Mouse (Mus musculus): Measurements from ENCODE around the gene Il31.
"Not testable (repeated sequence)": the region's sequence is repeated elsewhere in the genome, so short reads cannot be mapped to it uniquely, and the experiment has no call there.

Il31 gene

GRCm38 (mm10) chr5:123489112-123489785, at the start of gene Il31, which contains the start of gene Lrrc43:
Gene Il31, minus strand, starts transcription at chr5:123489489.
Gene Lrrc43, plus strand, starts transcription at chr5:123489305.
- in situ Hi-C loops (cut with MboI; ENCODE audit: low pct_unique_long_range_greater_than_20kb in 1 of 2, low sequenced_read_pairs in 2 of 2, unreplicated experiment in 1 of 2), result no loop called here

DNA sequence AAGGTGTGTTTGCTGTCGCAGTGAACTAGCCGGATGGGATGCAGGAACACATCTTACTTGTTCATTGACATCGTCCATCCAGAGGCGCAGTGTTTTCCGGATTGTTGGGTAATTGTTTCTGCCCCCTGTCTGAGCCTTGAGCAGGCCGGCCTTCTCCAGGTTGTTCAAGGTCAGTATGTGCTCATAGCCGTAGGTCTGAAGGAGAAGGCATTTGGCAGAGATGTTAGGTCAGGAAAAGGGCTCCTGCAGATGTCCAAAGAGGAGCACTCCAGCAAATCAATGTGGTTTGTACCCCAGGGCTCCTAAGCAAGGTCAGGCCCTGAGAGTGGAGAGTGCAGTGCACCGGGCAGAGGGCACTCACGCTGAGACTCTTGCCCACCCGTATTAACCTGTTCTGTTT, 44.5 kb upstream of the Il31 start:
- in situ Hi-C loops (cut with MboI; ENCODE audit: low pct_unique_long_range_greater_than_20kb in 1 of 2, low sequenced_read_pairs in 2 of 2, unreplicated experiment in 1 of 2), result no loop called here

- in situ Hi-C loops (cut with MboI; ENCODE audit: low pct_unique_long_range_greater_than_20kb in 1 of 2, low sequenced_read_pairs in 2 of 2, unreplicated experiment in 1 of 2), result no loop called here
Observed at GRCm38 (mm10) chr5:123530056-123530455, 40.8 kb upstream of the Il31 start.

DNA sequence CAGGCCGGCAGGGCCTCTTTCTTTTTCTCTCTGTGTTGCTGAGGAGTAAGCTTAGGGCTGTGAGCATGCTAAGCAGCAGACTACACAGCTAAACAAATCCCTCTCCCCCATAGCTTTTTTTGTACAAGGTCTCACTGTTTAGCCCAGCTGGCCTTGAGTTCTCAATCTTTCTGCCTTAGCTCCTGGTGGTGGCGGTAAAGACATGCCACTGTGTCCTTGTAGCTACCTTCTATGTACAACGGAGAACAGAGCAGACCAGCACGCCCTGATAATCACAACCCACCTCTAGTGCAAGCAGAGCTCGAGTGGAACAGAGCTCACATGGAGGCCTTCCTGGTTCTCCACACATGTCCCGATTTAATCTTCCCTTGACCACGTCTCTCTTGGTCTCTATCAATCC, 39.4 kb upstream of the Il31 start:
- in situ Hi-C loops (cut with MboI; ENCODE audit: low pct_unique_long_range_greater_than_20kb in 1 of 2, low sequenced_read_pairs in 2 of 2, unreplicated experiment in 1 of 2), result no loop called here

- in situ Hi-C loops (cut with MboI; ENCODE audit: low pct_unique_long_range_greater_than_20kb in 1 of 2, low sequenced_read_pairs in 2 of 2, unreplicated experiment in 1 of 2), result no loop called here
Observed at GRCm38 (mm10) chr5:123525916-123526495, 36.7 kb upstream of the Il31 start.

DNA sequence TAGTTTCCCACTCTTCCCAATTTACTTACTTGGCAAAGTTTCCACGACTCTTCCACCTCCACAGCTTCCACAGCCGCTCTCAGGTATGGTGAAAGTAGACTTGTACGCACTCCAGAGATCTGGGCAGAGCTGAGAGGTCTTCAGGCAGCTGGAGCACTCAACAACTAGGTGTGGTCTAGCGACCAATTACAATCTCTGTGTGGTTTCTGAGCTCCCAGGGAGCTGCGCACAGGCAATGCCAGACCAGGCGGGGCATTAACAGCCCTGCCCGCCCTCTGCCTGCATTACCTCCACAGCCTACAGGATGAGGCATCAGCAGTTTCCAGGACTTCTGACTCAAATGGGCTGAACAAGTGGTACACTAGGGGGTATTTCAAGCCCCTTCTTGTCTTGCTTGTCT, 36.0 kb upstream of the Il31 start, which contains the start of gene Gm49027:
Gm49027 (minus strand) TSS at position 208 of the 400 bp plus-strand sequence.
- in situ Hi-C loops (cut with MboI; ENCODE audit: low pct_unique_long_range_greater_than_20kb in 1 of 2, low sequenced_read_pairs in 2 of 2, unreplicated experiment in 1 of 2), result no loop called here

DNA sequence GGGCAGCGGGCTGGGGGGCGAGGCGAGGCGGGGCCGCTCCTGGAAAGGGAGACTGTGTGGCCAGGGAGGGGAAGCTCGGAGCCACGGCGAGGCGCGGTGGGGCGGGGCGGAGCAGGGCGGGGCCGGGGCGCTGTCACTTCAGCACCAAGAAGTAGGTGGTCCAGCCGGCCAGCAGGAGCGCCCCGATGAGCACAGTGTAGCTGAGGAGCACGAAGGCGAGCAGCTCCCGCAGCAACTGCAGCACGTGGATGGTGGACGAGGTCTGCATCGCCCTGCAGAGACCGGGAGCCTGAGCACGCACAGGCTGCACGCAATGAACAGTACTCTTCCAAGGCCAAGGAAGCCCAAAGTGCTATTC, 35.1 kb upstream of the Il31 start:
- in situ Hi-C loops (cut with MboI; ENCODE audit: low pct_unique_long_range_greater_than_20kb in 1 of 2, low sequenced_read_pairs in 2 of 2, unreplicated experiment in 1 of 2), result no loop called here

- in situ Hi-C loops (cut with MboI; ENCODE audit: low pct_unique_long_range_greater_than_20kb in 1 of 2, low sequenced_read_pairs in 2 of 2, unreplicated experiment in 1 of 2), result no loop called here
Observed at GRCm38 (mm10) chr5:123523692-123524392, 34.6 kb upstream of the Il31 start, which contains the start of gene Diablo. Gene Diablo, minus strand, starts transcription at chr5:123524176.

- in situ Hi-C loops (cut with MboI; ENCODE audit: low pct_unique_long_range_greater_than_20kb in 1 of 2, low sequenced_read_pairs in 2 of 2, unreplicated experiment in 1 of 2), result no loop called here
Observed at GRCm38 (mm10) chr5:123522166-123522565, 32.9 kb upstream of the Il31 start.

- in situ Hi-C loops (cut with MboI; ENCODE audit: low pct_unique_long_range_greater_than_20kb in 1 of 2, low sequenced_read_pairs in 2 of 2, unreplicated experiment in 1 of 2), result no loop called here
Observed at GRCm38 (mm10) chr5:123521621-123522020, 32.3 kb upstream of the Il31 start.

DNA sequence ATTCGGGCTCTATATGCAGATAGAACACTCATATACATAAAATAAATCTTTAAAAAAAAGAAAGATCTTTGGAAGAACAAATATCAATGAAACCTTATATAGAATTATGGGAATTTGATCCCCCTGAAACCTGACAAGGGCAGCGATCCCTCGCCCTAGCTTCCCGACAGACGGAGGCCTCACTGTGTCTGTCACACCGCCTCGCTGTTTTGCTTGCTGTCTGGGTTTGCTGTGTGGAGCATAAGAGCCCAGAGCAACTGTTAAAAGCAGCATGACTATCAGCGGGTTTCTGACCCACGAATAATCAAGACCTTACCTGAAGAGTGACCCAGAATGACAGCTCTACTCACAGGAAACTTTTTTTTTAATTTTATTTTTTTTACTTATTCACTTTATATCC, 31.4 kb upstream of the Il31 start:
- in situ Hi-C loops (cut with MboI; ENCODE audit: low pct_unique_long_range_greater_than_20kb in 1 of 2, low sequenced_read_pairs in 2 of 2, unreplicated experiment in 1 of 2), result no loop called here

DNA sequence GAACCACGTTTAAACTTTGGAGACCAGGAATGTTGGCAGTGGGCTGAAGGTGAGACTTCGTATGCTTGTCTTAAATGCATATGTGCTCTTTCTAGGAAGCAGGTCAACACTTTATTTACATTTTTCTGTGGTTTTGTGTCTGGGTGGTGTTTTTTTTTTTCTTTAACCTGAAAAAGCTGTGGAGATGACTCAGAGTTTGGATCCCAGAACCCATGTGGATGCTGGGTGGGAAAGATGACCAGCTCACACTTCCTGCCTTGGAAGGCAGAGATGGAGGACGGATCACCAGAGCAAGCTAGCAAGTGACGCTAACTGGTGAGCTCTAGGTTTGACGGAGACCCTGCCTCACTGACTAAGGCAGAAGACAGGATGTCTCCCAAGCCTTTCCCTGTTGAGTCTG, 25.6 kb upstream of the Il31 start:
- in situ Hi-C loops (cut with MboI; ENCODE audit: low pct_unique_long_range_greater_than_20kb in 1 of 2, low sequenced_read_pairs in 2 of 2, unreplicated experiment in 1 of 2), result no loop called here

DNA sequence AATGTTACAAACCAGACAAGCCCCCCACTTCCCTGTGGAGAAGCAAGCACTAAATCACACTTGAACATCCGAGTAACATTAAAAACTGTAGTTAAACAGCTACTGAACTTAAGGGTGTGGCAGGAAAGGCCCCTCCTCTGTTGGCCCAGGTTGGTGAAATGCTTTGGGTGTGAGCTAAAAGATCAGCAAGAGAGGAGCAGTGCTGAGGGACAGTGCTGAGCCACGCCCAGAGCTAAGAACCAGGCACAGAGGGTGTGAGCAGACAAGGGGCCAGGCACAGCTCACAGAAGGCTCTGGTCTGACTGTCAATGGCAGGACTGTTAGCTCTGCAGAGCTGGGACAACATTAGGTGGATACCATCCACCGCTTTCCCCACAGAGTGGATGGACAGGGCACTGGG, 22.8 kb upstream of the Il31 start:
- in situ Hi-C loops (cut with MboI; ENCODE audit: low pct_unique_long_range_greater_than_20kb in 1 of 2, low sequenced_read_pairs in 2 of 2, unreplicated experiment in 1 of 2), result no loop called here

GRCm38 (mm10) chr5:123511426-123511825, 22.1 kb upstream of the Il31 start:
- in situ Hi-C loops (cut with MboI; ENCODE audit: low pct_unique_long_range_greater_than_20kb in 1 of 2, low sequenced_read_pairs in 2 of 2, unreplicated experiment in 1 of 2), result not testable (repeated sequence)

- in situ Hi-C loops (cut with MboI; ENCODE audit: low pct_unique_long_range_greater_than_20kb in 1 of 2, low sequenced_read_pairs in 2 of 2, unreplicated experiment in 1 of 2), result no loop called here
Observed at GRCm38 (mm10) chr5:123510160-123510559, 20.9 kb upstream of the Il31 start, which contains the start of gene B3gnt4. Gene B3gnt4, plus strand, starts transcription at chr5:123510460.

GRCm38 (mm10) chr5:123508921-123509320, 19.6 kb upstream of the Il31 start:
- in situ Hi-C loops (cut with MboI; ENCODE audit: low pct_unique_long_range_greater_than_20kb in 1 of 2, low sequenced_read_pairs in 2 of 2, unreplicated experiment in 1 of 2), result no loop called here

DNA sequence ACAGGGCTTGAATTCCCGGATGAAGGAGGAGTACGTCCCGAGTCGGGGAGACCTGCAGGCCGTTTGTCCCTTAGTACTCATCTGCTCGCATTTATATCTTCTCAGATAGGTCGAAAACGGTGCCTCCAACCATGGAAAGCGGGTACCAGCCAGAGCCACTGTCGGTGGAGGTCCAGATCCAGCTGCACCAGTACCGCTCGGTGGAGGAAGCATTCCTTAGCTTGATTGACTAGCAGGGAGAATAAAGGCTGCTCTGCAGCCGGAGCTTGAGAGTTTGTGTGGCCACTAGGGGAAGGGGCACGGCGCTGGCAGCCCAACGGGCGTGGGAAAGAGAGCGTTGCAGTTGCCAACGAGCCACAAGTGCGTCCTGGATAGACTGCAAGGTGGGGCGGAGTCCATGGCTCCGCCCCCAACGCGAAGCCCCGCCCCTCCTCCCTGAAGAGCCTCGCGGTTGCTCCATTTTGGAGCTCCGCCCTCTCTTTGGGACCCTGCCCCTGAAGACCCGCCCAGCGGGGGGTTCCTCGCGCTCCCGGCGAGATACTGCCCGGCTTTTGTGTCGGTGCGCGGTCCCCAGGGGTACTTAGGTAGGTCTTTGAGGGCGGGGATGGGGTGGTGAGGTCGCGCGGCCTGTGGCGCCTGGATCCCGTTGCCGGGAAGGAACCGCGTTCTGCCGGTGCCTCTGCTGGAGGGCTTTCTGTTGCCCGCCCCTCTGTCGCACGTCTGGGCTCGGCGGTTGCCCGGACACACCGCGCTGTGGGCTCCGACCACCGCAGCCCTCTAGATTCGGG, 18.8 kb upstream of the Il31 start:
- in situ Hi-C loops (cut with MboI; ENCODE audit: low pct_unique_long_range_greater_than_20kb in 1 of 2, low sequenced_read_pairs in 2 of 2, unreplicated experiment in 1 of 2), result no loop called here

- in situ Hi-C loops (cut with MboI; ENCODE audit: low pct_unique_long_range_greater_than_20kb in 1 of 2, low sequenced_read_pairs in 2 of 2, unreplicated experiment in 1 of 2), result no loop called here
Observed at GRCm38 (mm10) chr5:123501973-123502372, 12.7 kb upstream of the Il31 start.

GRCm38 (mm10) chr5:123499717-123500116, 10.4 kb upstream of the Il31 start:
- in situ Hi-C loops (cut with MboI; ENCODE audit: low pct_unique_long_range_greater_than_20kb in 1 of 2, low sequenced_read_pairs in 2 of 2, unreplicated experiment in 1 of 2), result no loop called here
